Mouse (Mus musculus) adrenal gland (tissue): ENCODE data around the gene Saysd1.
"Not testable (repeated sequence)": the region's sequence is repeated elsewhere in the genome, so short reads cannot be mapped to it uniquely, and the experiment has no call there.

Experiments used
- intact Hi-C: fragments of 180-260 bp; cut with DNase I; formaldehyde crosslinking; loops from one replicate; pipeline ENCODE4 v1.15.1; 2025

Gene Saysd1

GRCm38 (mm10) chr14:20047291-20047690 is 91.0 kb downstream of the Saysd1 start:
- intact Hi-C loops: no loop called here

DNA sequence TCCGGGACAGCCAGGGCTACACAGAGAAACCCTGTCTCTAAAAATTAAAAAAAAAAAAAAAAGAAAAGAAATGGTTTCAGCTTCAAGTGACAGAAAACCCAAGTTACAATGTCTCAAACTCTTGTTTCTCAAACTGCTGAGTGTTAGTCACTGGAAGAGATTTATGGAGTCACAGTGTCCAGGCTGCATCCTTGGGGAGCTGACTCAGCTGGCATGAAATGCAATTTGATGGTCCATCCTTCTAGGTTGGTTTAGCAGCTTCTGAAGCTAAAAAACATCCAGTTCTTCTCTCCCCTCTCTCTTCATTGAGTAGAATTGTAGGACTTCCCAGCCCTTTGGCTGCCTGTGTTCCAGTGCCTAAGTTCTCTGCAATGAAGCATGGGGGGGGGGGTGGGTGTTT is 94.3 kb downstream of the Saysd1 start:
- intact Hi-C loops: no loop called here

- intact Hi-C loops: no loop called here
These were observed 96.5 kb downstream of the Saysd1 start for GRCm38 (mm10) chr14:20041836-20042235.

DNA sequence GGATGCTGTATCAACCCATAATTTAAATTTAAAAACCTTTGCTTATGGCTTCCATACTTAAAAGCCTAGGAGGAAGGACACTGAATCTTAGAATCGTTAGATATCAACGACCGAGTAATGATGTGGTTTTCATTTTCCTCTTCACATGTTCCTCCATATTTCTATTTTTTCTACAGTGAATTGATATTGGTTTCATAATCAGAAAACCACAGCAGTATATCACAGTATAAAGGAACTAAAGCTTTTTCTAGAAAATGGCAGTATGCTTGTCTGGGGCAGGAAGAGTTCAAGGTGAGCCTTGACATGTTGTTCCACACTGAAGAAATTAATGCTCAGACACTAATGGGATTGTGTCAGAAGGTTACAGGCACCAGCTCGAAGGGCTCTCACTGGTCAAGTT is 97.4 kb downstream of the Saysd1 start:
- intact Hi-C loops: no loop called here

- intact Hi-C loops: no loop called here
These were observed 98.5 kb downstream of the Saysd1 start for GRCm38 (mm10) chr14:20039795-20040194.

DNA sequence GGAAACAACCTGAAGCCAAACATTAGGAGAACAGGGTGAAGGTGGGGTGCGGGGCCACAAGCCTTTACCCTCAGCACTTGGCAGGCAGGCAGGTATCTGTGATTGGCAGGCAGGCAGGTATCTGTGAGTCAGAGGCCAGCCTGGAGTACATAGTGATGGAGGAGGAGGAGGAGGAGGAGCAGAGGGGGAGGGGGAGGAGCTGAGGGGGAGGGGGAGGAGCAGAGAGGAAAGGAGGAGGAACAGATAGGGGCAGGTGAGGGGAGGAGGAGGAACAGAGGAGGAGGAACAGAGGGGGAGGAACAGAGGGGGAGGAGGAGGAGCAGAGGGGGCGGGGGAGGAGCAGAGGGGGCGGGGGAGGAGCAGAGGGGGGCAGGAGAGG is 105.6 kb downstream of the Saysd1 start:
- intact Hi-C loops: no loop called here

DNA sequence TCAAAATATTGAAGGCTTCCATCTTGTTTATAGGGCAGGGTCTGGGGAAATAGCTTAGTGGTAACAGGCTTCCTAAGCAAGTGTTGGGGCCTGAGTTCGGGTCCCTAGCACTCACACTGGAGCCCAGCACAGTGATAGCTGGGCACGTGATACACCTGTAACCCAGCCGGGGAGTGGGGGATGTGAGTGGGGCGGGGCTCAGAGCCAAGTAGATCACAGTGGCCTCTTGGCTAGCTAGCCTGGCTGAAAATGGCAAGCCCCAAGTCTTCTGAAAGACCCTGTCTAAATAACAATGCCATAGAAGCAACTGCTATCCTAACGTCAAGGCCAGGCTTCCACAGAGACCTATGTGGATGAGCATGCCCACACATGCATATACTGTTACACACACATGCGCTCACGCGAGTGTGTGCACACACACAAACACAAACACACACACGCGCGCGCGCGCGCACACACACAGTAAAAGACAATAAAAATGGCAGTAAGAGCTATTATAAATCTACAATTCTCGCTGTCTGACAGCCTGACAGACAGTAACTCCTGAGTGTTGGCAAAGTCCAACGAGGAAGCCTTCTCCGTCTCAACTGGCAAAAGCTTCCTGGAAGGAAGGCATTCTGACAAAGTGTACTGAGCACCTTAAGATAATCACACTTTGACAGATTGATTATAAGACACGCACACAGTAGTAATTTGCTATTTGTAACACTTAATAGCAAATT is 106.2 kb downstream of the Saysd1 start:
- intact Hi-C loops: no loop called here

DNA sequence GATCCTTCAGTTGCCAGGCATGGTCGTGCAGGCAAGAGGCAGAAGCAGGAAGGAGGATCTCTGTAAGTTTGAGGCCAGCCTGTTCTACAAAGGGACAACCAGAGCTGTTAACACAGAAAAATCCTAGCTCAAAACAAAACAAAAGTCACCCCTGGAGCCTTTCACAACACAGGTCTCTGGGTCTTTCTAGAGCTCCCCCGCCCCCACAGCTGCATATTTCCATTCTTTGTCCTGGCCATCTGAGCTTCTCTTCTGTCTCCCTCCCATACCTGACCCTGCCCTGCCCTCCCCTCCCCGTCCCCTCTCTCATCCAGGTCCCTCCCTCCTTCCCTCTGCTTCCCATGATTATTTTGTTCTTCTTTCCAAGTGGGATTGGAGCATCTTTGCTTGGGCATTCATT is 108.7 kb downstream of the Saysd1 start:
- intact Hi-C loops: no loop called here

- intact Hi-C loops: not testable (repeated sequence)
These were observed 110.9 kb downstream of the Saysd1 start for GRCm38 (mm10) chr14:20027475-20027874.
